Mouse (Mus musculus) CH12.LX (cell line): Measurements from ENCODE around the gene Fam71e1. TPM values are rescaled to one million over a fixed set of nuclear protein-coding genes. Genes with fewer than 3 reads are reported as not detected.
A peak's percentile ranks its signal among the peaks of the same experiment; 100 is the strongest.

Experiments used
- DNase-seq: peaks from one replicate; pipeline ENCODE4 v3.0.0-alpha.2; 2013; ENCODE audit errors: extremely low read depth
- H3K27ac ChIP-seq: 2 replicates; pipeline ENCODE4 v1.5.1; 2012; ENCODE audit warnings: low read depth, mild to moderate bottlenecking, control low read depth, moderate library complexity; ENCODE audit not compliant: insufficient read depth
- H3K27me3 ChIP-seq: replicated peaks from 2 replicates; pipeline ENCODE3; 2012; ENCODE audit warnings: inconsistent platforms
- H3K36me3 ChIP-seq, 2 experiments: replicated peaks in 1 of 2; 2 replicates each; pipeline versions ENCODE3 to v1.6.1; 2012; ENCODE audit warnings: inconsistent platforms in 1 of 2, low read length in 1 of 2, mild to moderate bottlenecking in 1 of 2, mixed read lengths in 1 of 2, moderate library complexity in 1 of 2; ENCODE audit not compliant: control insufficient read depth in 1 of 2, insufficient read depth in 1 of 2
- H3K4me1 ChIP-seq, 2 experiments: 2 replicates each; pipeline ENCODE4 v1.6.1; 2012; ENCODE audit warnings: inconsistent platforms in 1 of 2, moderate library complexity in 1 of 2; ENCODE audit not compliant: insufficient read depth in 2 of 2, control insufficient read depth in 1 of 2
- H3K4me2 ChIP-seq: 2 replicates; pipeline ENCODE4 v1.6.1; 2012; ENCODE audit warnings: low read depth, mild to moderate bottlenecking, control low read depth; ENCODE audit not compliant: poor library complexity, insufficient read depth, severe bottlenecking
- H3K4me3 ChIP-seq, 3 experiments: fragments of 150-350 bp in 1 of 3; sonication (generic) in 1 of 3; replicated peaks in 1 of 3; 2 replicates each; pipeline versions ENCODE3 to v1.5.1; 2011 to 2012; ENCODE audit warnings: low read depth in 2 of 3, low read length in 2 of 3, mild to moderate bottlenecking in 2 of 3, moderate library complexity in 2 of 3, control low read depth in 1 of 3, improper control_type of control experiment in 1 of 3, inconsistent platforms in 1 of 3, mixed read lengths in 1 of 3; ENCODE audit not compliant: poor library complexity in 1 of 3
- H3K79me2 ChIP-seq: replicated peaks from 2 replicates; pipeline ENCODE4 v1.6.1; 2012; ENCODE audit warnings: mild to moderate bottlenecking, moderate library complexity; ENCODE audit not compliant: control insufficient read depth, poor library complexity, insufficient read depth, severe bottlenecking; ENCODE audit errors: extremely low read depth
- H3K9ac ChIP-seq: 2 replicates; pipeline ENCODE4 v1.6.1; 2012; ENCODE audit warnings: low read depth, mild to moderate bottlenecking, control low read depth, moderate library complexity; ENCODE audit not compliant: insufficient read depth
- H3K9me3 ChIP-seq: replicated peaks from 2 replicates; pipeline ENCODE3; 2012; ENCODE audit warnings: low read length, inconsistent platforms, mixed read lengths
- CHD2 ChIP-seq: IDR thresholded peaks from 2 replicates; pipeline ENCODE4 v1.6.1; 2011; ENCODE audit warnings: low read length, improper control_type of control experiment
- CTCF ChIP-seq, 2 experiments: IDR thresholded peaks in 1 of 2; conservative IDR thresholded peaks in 1 of 2; 2 replicates each; pipeline ENCODE4 v1.5.1; 2011 to 2012; ENCODE audit warnings: low read depth in 2 of 2, low read length in 2 of 2, improper control_type of control experiment in 1 of 2, inconsistent platforms in 1 of 2, mild to moderate bottlenecking in 1 of 2, moderate library complexity in 1 of 2
- E2F4 ChIP-seq: IDR thresholded peaks from 2 replicates; pipeline ENCODE4 v1.6.1; 2011; ENCODE audit warnings: low read depth, low read length, improper control_type of control experiment; ENCODE audit not compliant: insufficient replicate concordance
- ETS1 ChIP-seq: conservative IDR thresholded peaks from 2 replicates; pipeline ENCODE4 v1.6.1; 2012; ENCODE audit warnings: low read depth, mild to moderate bottlenecking, inconsistent platforms, low read length, improper control_type of control experiment, moderate library complexity
- GABPA ChIP-seq: IDR thresholded peaks from 2 replicates; pipeline ENCODE4 v1.6.1; 2012; ENCODE audit warnings: low read depth, low read length, improper control_type of control experiment, inconsistent platforms; ENCODE audit not compliant: insufficient replicate concordance
- HCFC1 ChIP-seq: IDR thresholded peaks from 2 replicates; pipeline ENCODE4 v1.6.1; 2012; ENCODE audit warnings: low read depth, mild to moderate bottlenecking, inconsistent platforms, low read length, improper control_type of control experiment
- IRF4 ChIP-seq: IDR thresholded peaks from 2 replicates; pipeline ENCODE4 v1.6.1; 2014; ENCODE audit warnings: low read depth, mild to moderate bottlenecking, inconsistent platforms, low read length, improper control_type of control experiment
- JUN ChIP-seq: IDR thresholded peaks from 2 replicates; pipeline ENCODE4 v1.6.1; 2011; ENCODE audit warnings: low read depth, mild to moderate bottlenecking, low read length, improper control_type of control experiment, moderate library complexity; ENCODE audit not compliant: insufficient read depth
- JUND ChIP-seq: conservative IDR thresholded peaks from 2 replicates; pipeline ENCODE4 v1.6.1; 2011; ENCODE audit warnings: low read depth, low read length, improper control_type of control experiment
- MAX ChIP-seq: IDR thresholded peaks from 2 replicates; pipeline ENCODE4 v1.6.1; 2011; ENCODE audit warnings: low read length, improper control_type of control experiment
- MEF2A ChIP-seq: IDR thresholded peaks from 2 replicates; pipeline ENCODE4 v1.6.1; 2014; ENCODE audit warnings: low read depth, mild to moderate bottlenecking, inconsistent platforms, low read length, improper control_type of control experiment, borderline replicate concordance
- MXI1 ChIP-seq: IDR thresholded peaks from 2 replicates; pipeline ENCODE4 v1.6.1; 2011; ENCODE audit warnings: mild to moderate bottlenecking, low read depth, low read length, improper control_type of control experiment
- MYC ChIP-seq: IDR thresholded peaks from 2 replicates; pipeline ENCODE4 v1.6.1; 2011; ENCODE audit warnings: low read depth, mild to moderate bottlenecking, improper control_type of control experiment, low read length
- NELFE ChIP-seq: IDR thresholded peaks from 2 replicates; pipeline ENCODE4 v1.6.1; 2011; ENCODE audit warnings: low read depth, low read length, improper control_type of control experiment
- NRF1 ChIP-seq: IDR thresholded peaks from 2 replicates; pipeline ENCODE4 v1.6.1; 2014; ENCODE audit warnings: low read depth, mild to moderate bottlenecking, inconsistent platforms, low read length, improper control_type of control experiment, moderate library complexity
- POLR2AphosphoS2 ChIP-seq: IDR thresholded peaks from 2 replicates; pipeline ENCODE4 v1.6.1; 2011; ENCODE audit warnings: low read depth, low read length, improper control_type of control experiment
- RAD21 ChIP-seq: IDR thresholded peaks from 2 replicates; pipeline ENCODE4 v1.6.1; 2011; ENCODE audit warnings: low read depth, mild to moderate bottlenecking, low read length, improper control_type of control experiment, moderate library complexity
- SIN3A ChIP-seq: IDR thresholded peaks from 2 replicates; pipeline ENCODE4 v1.6.1; 2012; ENCODE audit warnings: low read length, improper control_type of control experiment, inconsistent platforms
- TBP ChIP-seq: conservative IDR thresholded peaks from 2 replicates; pipeline ENCODE4 v1.6.1; 2011; ENCODE audit warnings: low read depth, low read length, improper control_type of control experiment
- TCF12 ChIP-seq: IDR thresholded peaks from 2 replicates; pipeline ENCODE4 v1.6.1; 2014; ENCODE audit warnings: low read depth, mild to moderate bottlenecking, inconsistent platforms, low read length, improper control_type of control experiment
- ZKSCAN1 ChIP-seq: IDR thresholded peaks from 2 replicates; pipeline ENCODE4 v1.6.1; 2012; ENCODE audit warnings: low read depth, inconsistent platforms, low read length, improper control_type of control experiment, borderline replicate concordance
- ZMIZ1 ChIP-seq: IDR thresholded peaks from 2 replicates; pipeline ENCODE4 v1.6.1; 2012; ENCODE audit warnings: low read depth, mild to moderate bottlenecking, inconsistent platforms, low read length, improper control_type of control experiment
- ZNF384 ChIP-seq: IDR thresholded peaks from 2 replicates; pipeline ENCODE4 v1.6.1; 2012; ENCODE audit warnings: low read depth, low read length, improper control_type of control experiment, inconsistent platforms
- dilution Hi-C: fragments of 300-500 bp; cut with MboI; formaldehyde crosslinking; loops from 2 replicates; pipeline ENCODE4 v1.14.3; 2020; ENCODE audit warnings: low sequenced_read_pairs; ENCODE audit not compliant: extremely low pct_unique_long_range_greater_than_20kb, extremely low pct_ligation_motif_present
- in situ Hi-C: fragments of 300-500 bp; cut with MboI; formaldehyde crosslinking; loops from 3 replicates; pipeline ENCODE4 v1.14.3; 2019; ENCODE audit warnings: low sequenced_read_pairs, low pct_ligation_motif_present, low pct_unique_long_range_greater_than_20kb, mixed read lengths
- polyA plus RNA-seq: library from polyadenylated mRNA; unstranded; fragments of >175 nt; gene quantifications from 2 replicates; pipeline ENCODE4 v1.2.1, GENCODE M21; 2012; ENCODE audit warnings: low read depth; ENCODE audit not compliant: insufficient read length
- total RNA-seq, 2 experiments: library from RNA; depleted of rRNA; stranded (reverse); fragments of 300-350 nt in 1 of 2; fragments of >200 nt in 1 of 2; gene quantifications; 2 replicates each; pipeline ENCODE4 v1.2.3; 2012 to 2014

The Fam71e1 gene
- total and polyA plus RNA-seq, 3 experiments, result 0.39 to 1.2 TPM; not detected in 1

GRCm38 (mm10) chr7:44496771-44497109, 359 bp downstream of the Fam71e1 start:
- dilution Hi-C loops (no loop called here), in situ Hi-C loops (loop anchor here (10.0 kb wide), 1 partner anchor 232 kb away; the partner anchor contains the start of gene Gm15517)
- peaks cover 13 to 46% of the 10 kb centered on the region in 2 experiments for H3K36me3 ChIP-seq
- DNase-seq, result no peak
- peaks cover 4 to 21% of the 10 kb centered on the region in 2 experiments; a peak in 3 of 4 replicates for H3K4me1 ChIP-seq
- peak overlapping the region; percentile 70 to 76 (median 73) for H3K4me3 ChIP-seq
- no peaks in the 10 kb centered on the region for H3K27me3 ChIP-seq
- peak overlapping the region; percentile 35; the same call in 1 of the 2 replicates for H3K9ac ChIP-seq
- peaks cover 8% of the 10 kb centered on the region; the same call in 1 of the 2 replicates for H3K79me2 ChIP-seq
- peak in 1 of 2 experiments; percentile 7; a peak in 1 of 4 replicates for TF ChIP-seq CTCF (conservative IDR thresholded peaks at IDR 0.05 in 1 of 2, IDR thresholded peaks at IDR 0.05 in 1 of 2; ENCODE audit: low read depth in 2 of 2, low read length in 2 of 2)
- TF ChIP-seq ZMIZ1, result peak; percentile 87; the same call in 1 of the 2 replicates
- TF ChIP-seq ZKSCAN1, result no peak
- peak overlapping the region; percentile 57; the same call in 1 of the 2 replicates for H3K4me2 ChIP-seq
- peak overlapping the region; percentile 66 for H3K27ac ChIP-seq
- no peaks in the 10 kb centered on the region for H3K9me3 ChIP-seq

DNA sequence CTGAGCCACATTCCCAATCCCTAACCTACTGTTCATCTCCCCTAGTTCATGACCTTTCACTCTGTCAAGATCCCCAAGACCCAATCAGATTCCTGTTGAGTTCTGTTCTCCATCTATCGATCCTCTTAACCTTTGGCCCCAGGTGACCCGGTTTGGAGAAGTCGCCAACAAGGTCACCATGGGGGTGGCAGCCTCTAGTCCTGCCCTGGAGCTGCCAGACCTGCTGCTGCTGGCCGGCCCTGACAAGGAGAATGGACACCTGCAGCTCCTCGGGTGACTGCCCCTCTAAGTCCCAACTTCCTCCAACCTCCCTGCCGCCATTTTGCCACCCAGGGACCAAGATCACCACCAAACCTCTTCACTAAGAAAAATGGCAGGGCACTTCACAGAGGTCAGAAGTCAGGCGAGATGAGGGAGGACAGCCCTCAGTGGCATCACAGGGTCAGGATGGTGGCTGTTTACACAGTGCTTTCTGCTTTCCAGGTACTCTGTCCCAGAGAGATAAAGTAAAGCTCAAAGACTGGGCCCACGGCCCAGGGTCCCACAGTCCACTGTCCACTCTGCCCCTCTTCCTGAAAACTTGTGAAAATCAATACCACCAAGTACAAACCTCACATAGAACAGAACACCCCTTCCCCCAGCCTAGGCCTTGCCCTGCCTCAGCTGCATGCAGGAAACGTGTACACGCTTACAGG, 1.1 kb downstream of the Fam71e1 start:
- peak overlapping the region in 1 of 3 experiments; percentile 73 for H3K4me3 ChIP-seq

GRCm38 (mm10) chr7:44498922-44499321, 2.5 kb downstream of the Fam71e1 start:
- no peak overlapping the region for H3K4me2 ChIP-seq
- peaks cover 4 to 21% of the 10 kb centered on the region in 2 experiments; a peak in 3 of 4 replicates for H3K4me1 ChIP-seq
- in situ Hi-C loops, result loop anchor here (10.0 kb wide), 1 partner anchor 234 kb away; the partner anchor contains the start of gene Gm15517
- TF ChIP-seq SIN3A (no peak), CHD2 (no peak), POLR2AphosphoS2 (no peak), MAX (no peak), ZKSCAN1 (no peak), JUND (no peak), NELFE (no peak), NRF1 (no peak), IRF4 (no peak), JUN (no peak), RAD21 (no peak), CTCF (conservative IDR thresholded peaks at IDR 0.05 in 1 of 2, IDR thresholded peaks at IDR 0.05 in 1 of 2; ENCODE audit: low read depth in 2 of 2, low read length in 2 of 2) (no peak), MYC (no peak), GABPA (no peak), ZMIZ1 (no peak), TBP (no peak), MXI1 (no peak), E2F4 (no peak), MEF2A (no peak)
- no peak overlapping the region for H3K4me3 ChIP-seq
- H3K27me3 ChIP-seq, result no peaks in the 10 kb centered on the region
- H3K9me3 ChIP-seq, result no peaks in the 10 kb centered on the region
- peaks cover 12 to 43% of the 10 kb centered on the region in 2 experiments for H3K36me3 ChIP-seq
- H3K79me2 ChIP-seq, result peaks cover 8% of the 10 kb centered on the region; the same call in 1 of the 2 replicates
- dilution Hi-C loops, result no loop called here
- no peak overlapping the region for H3K9ac ChIP-seq
- no peak overlapping the region for H3K27ac ChIP-seq
- no peak for DNase-seq

More for the DNA sequence above, 1.1 kb downstream of the Fam71e1 start:
- TF ChIP-seq ZNF384, result no peak
- TF ChIP-seq SIN3A, result no peak
- no peak for TF ChIP-seq ETS1
- no peak for TF ChIP-seq HCFC1
- no peak for TF ChIP-seq TCF12
- TF ChIP-seq E2F4, result no peak
- no peak for TF ChIP-seq JUN
- TF ChIP-seq TBP, result no peak
- no peak for TF ChIP-seq IRF4
- no peak for TF ChIP-seq NRF1
- TF ChIP-seq, all 38 proteins: peak for 0
- Histone ChIP-seq H3K79me2 (peaks cover 8% of the 10 kb centered on the region; the same call in 1 of the 2 replicates), H3K4me1 (peaks cover 4 to 21% of the 10 kb centered on the region in 2 experiments; a peak in 3 of 4 replicates), H3K27me3 (no peaks in the 10 kb centered on the region), H3K27ac (no peak overlapping the region), H3K9ac (no peak overlapping the region), H3K36me3 (peaks cover 6 to 42% of the 10 kb centered on the region in 2 experiments), H3K9me3 (no peaks in the 10 kb centered on the region), H3K4me2 (no peak overlapping the region; the same call in 1 of the 2 replicates)
- no peak for DNase-seq
- dilution Hi-C loops (no loop called here), in situ Hi-C loops (loop anchor here (10.0 kb wide), 1 partner anchor 233 kb away; the partner anchor contains the start of gene Gm15517)
